Mouse (Mus musculus): ENCODE measurements around the gene Rexo1.

- no peak for TF ChIP-seq POLR2A (IDR thresholded peaks at IDR 0.05; ENCODE audit: borderline replicate concordance, extremely low read depth, low read depth, low read length)
- TF ChIP-seq CTCF (IDR thresholded peaks at IDR 0.05; ENCODE audit: insufficient read depth, low read length), result no peak
Observed at GRCm38 (mm10) chr10:80553997-80554396, 7.4 kb downstream of the Rexo1 start.

Measured in lung, adult 2 months (tissue).